Mouse (Mus musculus): ENCODE measurements around the gene Zfp523.
"Not testable (repeated sequence)": the region's sequence is repeated elsewhere in the genome, so short reads cannot be mapped to it uniquely, and the experiment has no call there.

The Zfp523 gene

GRCm38 (mm10) chr17:28209457-28210110 is 32.7 kb downstream of the Zfp523 start:
- DNase-seq (ENCODE audit: low spot score in 2 of 2), result no peak

- DNase-seq (ENCODE audit: low spot score in 2 of 2), result peak in 1 of 2 experiments; percentile 35
Measured at GRCm38 (mm10) chr17:28211921-28212341, 35.0 kb downstream of the Zfp523 start.

- no peak for DNase-seq (ENCODE audit: low spot score in 2 of 2)
Measured at GRCm38 (mm10) chr17:28212391-28212790, 35.5 kb downstream of the Zfp523 start.

- peak in 1 of 2 experiments; percentile 32 for DNase-seq (ENCODE audit: low spot score in 2 of 2)
Measured at GRCm38 (mm10) chr17:28213236-28213635, 36.3 kb downstream of the Zfp523 start.

- no peak for DNase-seq (ENCODE audit: low spot score in 2 of 2)
Measured at GRCm38 (mm10) chr17:28216791-28217190, 39.9 kb downstream of the Zfp523 start.

- peak in 1 of 2 experiments; percentile 22 for DNase-seq (ENCODE audit: low spot score in 2 of 2)
Measured at GRCm38 (mm10) chr17:28217721-28218649, 41.1 kb downstream of the Zfp523 start.

GRCm38 (mm10) chr17:28222463-28222862 is 45.5 kb downstream of the Zfp523 start:
- not testable (repeated sequence) for DNase-seq (ENCODE audit: low spot score in 2 of 2)

GRCm38 (mm10) chr17:28223561-28224391 is 46.8 kb downstream of the Zfp523 start:
- peak; percentile 85 to 91 for DNase-seq (ENCODE audit: low spot score in 2 of 2)

- DNase-seq (ENCODE audit: low spot score in 2 of 2), result no peak
Measured at GRCm38 (mm10) chr17:28224615-28225014, 47.7 kb downstream of the Zfp523 start.

GRCm38 (mm10) chr17:28226014-28226413 is 49.1 kb downstream of the Zfp523 start:
- DNase-seq (ENCODE audit: low spot score in 2 of 2), result peak; percentile 65 to 75

- DNase-seq (ENCODE audit: low spot score in 2 of 2), result no peak
Measured at GRCm38 (mm10) chr17:28230486-28230885, 53.6 kb downstream of the Zfp523 start.

GRCm38 (mm10) chr17:28231026-28231736 is 54.3 kb downstream of the Zfp523 start:
- DNase-seq (ENCODE audit: low spot score in 2 of 2), result no peak

GRCm38 (mm10) chr17:28232475-28233060 is 55.6 kb downstream of the Zfp523 start, which contains the start of gene Ppard:
Ppard (plus strand) TSS chr17:28232700.
- peak; percentile 97 to 99 for DNase-seq (ENCODE audit: low spot score in 2 of 2)

- DNase-seq (ENCODE audit: low spot score in 2 of 2), result no peak
Measured at GRCm38 (mm10) chr17:28233091-28233731, 56.3 kb downstream of the Zfp523 start.

- no peak for DNase-seq (ENCODE audit: low spot score in 2 of 2)
Measured at GRCm38 (mm10) chr17:28234641-28235040, 57.7 kb downstream of the Zfp523 start.

- DNase-seq (ENCODE audit: low spot score in 2 of 2), result no peak
Measured at GRCm38 (mm10) chr17:28235982-28236635, 59.2 kb downstream of the Zfp523 start.

- DNase-seq (ENCODE audit: low spot score in 2 of 2), result no peak
Measured at GRCm38 (mm10) chr17:28236636-28237015, 59.7 kb downstream of the Zfp523 start.

- DNase-seq (ENCODE audit: low spot score in 2 of 2), result no peak
Measured at GRCm38 (mm10) chr17:28237362-28237761, 60.4 kb downstream of the Zfp523 start.

- no peak for DNase-seq (ENCODE audit: low spot score in 2 of 2)
Measured at GRCm38 (mm10) chr17:28237874-28238273, 60.9 kb downstream of the Zfp523 start.

GRCm38 (mm10) chr17:28240846-28241245 is 63.9 kb downstream of the Zfp523 start:
- no peak for DNase-seq (ENCODE audit: low spot score in 2 of 2)

Measured in spleen, postnatal 14 days (tissue).